Mouse (Mus musculus) cerebellum, adult 11-12 months (tissue): ENCODE data around the gene Atad5.
"Not testable (repeated sequence)": the region's sequence is repeated elsewhere in the genome, so short reads cannot be mapped to it uniquely, and the experiment has no call there.

ENCODE experiments used
- DNase-seq: peaks from one replicate; pipeline ENCODE4 v3.0.0; 2022

The Atad5 gene

GRCm38 (mm10) chr11:80088917-80089816, at the start of gene Atad5:
TSS of gene Atad5 (plus strand) at chr11:80089400.
- peak; percentile 80 for DNase-seq

- no peak for DNase-seq
Observed at GRCm38 (mm10) chr11:80042615-80043418, 46.4 kb upstream of the Atad5 start.

GRCm38 (mm10) chr11:80043419-80043817, 45.8 kb upstream of the Atad5 start:
- no peak for DNase-seq

GRCm38 (mm10) chr11:80046856-80047255, 42.3 kb upstream of the Atad5 start:
- no peak for DNase-seq

GRCm38 (mm10) chr11:80050088-80050487, 39.1 kb upstream of the Atad5 start:
- DNase-seq, result no peak

GRCm38 (mm10) chr11:80052456-80052855, 36.7 kb upstream of the Atad5 start:
- no peak for DNase-seq

GRCm38 (mm10) chr11:80053171-80053570, 36.0 kb upstream of the Atad5 start:
- no peak for DNase-seq

GRCm38 (mm10) chr11:80054659-80055058, 34.5 kb upstream of the Atad5 start:
- no peak for DNase-seq

- no peak for DNase-seq
Observed at GRCm38 (mm10) chr11:80056141-80056540, 33.1 kb upstream of the Atad5 start.

GRCm38 (mm10) chr11:80062159-80062558, 27.0 kb upstream of the Atad5 start:
- no peak for DNase-seq

- not testable (repeated sequence) for DNase-seq
Observed at GRCm38 (mm10) chr11:80066373-80066772, 22.8 kb upstream of the Atad5 start.

- DNase-seq, result no peak
Observed at GRCm38 (mm10) chr11:80067558-80067957, 21.6 kb upstream of the Atad5 start.

GRCm38 (mm10) chr11:80069815-80070214, 19.4 kb upstream of the Atad5 start:
- DNase-seq, result no peak

- no peak for DNase-seq
Observed at GRCm38 (mm10) chr11:80071039-80071438, 18.2 kb upstream of the Atad5 start.

GRCm38 (mm10) chr11:80072365-80072764, 16.8 kb upstream of the Atad5 start:
- DNase-seq, result no peak

- no peak for DNase-seq
Observed at GRCm38 (mm10) chr11:80075608-80076277, 13.5 kb upstream of the Atad5 start.

- DNase-seq, result no peak
Observed at GRCm38 (mm10) chr11:80077784-80078545, 11.2 kb upstream of the Atad5 start.

GRCm38 (mm10) chr11:80078831-80079230, 10.4 kb upstream of the Atad5 start:
- DNase-seq, result peak; percentile 15

GRCm38 (mm10) chr11:80079751-80080150, 9.4 kb upstream of the Atad5 start:
- DNase-seq, result no peak

- DNase-seq, result no peak
Observed at GRCm38 (mm10) chr11:80080381-80080825, 8.8 kb upstream of the Atad5 start.

GRCm38 (mm10) chr11:80080826-80081728, 8.1 kb upstream of the Atad5 start, which contains the start of gene Crlf3:
TSS of gene Crlf3 (minus strand) at chr11:80080991.
- DNase-seq, result peak; percentile 90
